Mouse (Mus musculus) cerebellum, postnatal 4 days (tissue): Measurements from ENCODE around the gene Plvap.
A peak's percentile ranks its signal among the peaks of the same experiment; 100 is the strongest.

Experiments
- DNase-seq, 2 experiments: peaks; one replicate each; pipeline ENCODE4 v3.0.0; 2022; ENCODE audit warnings: low spot score in 2 of 2, mixed read lengths in 1 of 2

The Plvap gene

GRCm38 (mm10) chr8:71467201-71467600, 44.4 kb downstream of the Plvap start:
- DNase-seq: no peak

GRCm38 (mm10) chr8:71466198-71466597, 45.4 kb downstream of the Plvap start:
- DNase-seq: no peak

GRCm38 (mm10) chr8:71465733-71466132, 45.8 kb downstream of the Plvap start:
- no peak for DNase-seq

GRCm38 (mm10) chr8:71464513-71465500, 46.7 kb downstream of the Plvap start, which contains the start of gene Mrpl34:
TSS of gene Mrpl34 (plus strand) at chr8:71464959.
- DNase-seq: peak; percentile 97 to 99

GRCm38 (mm10) chr8:71463188-71464033, 48.1 kb downstream of the Plvap start, which contains the start of gene Abhd8:
TSS of gene Abhd8 (minus strand) at chr8:71463655.
- peak; percentile 95 to 99 for DNase-seq

GRCm38 (mm10) chr8:71462786-71463185, 48.8 kb downstream of the Plvap start:
- no peak for DNase-seq

- no peak for DNase-seq
Observed at GRCm38 (mm10) chr8:71462191-71462590, 49.4 kb downstream of the Plvap start.

- DNase-seq: no peak
Observed at GRCm38 (mm10) chr8:71461152-71461840, 50.3 kb downstream of the Plvap start.

- no peak for DNase-seq
Observed at GRCm38 (mm10) chr8:71460716-71461115, 50.8 kb downstream of the Plvap start.

- DNase-seq: no peak
Observed at GRCm38 (mm10) chr8:71457659-71458270, 53.8 kb downstream of the Plvap start.

- peak in 1 of 2 experiments; percentile 1 for DNase-seq
Observed at GRCm38 (mm10) chr8:71456906-71457305, 54.6 kb downstream of the Plvap start.

- DNase-seq: peak in 1 of 2 experiments; percentile 0
Observed at GRCm38 (mm10) chr8:71454668-71455067, 56.9 kb downstream of the Plvap start.

GRCm38 (mm10) chr8:71452669-71453068, 58.9 kb downstream of the Plvap start:
- DNase-seq: peak in 1 of 2 experiments; percentile 0

GRCm38 (mm10) chr8:71451777-71452176, 59.8 kb downstream of the Plvap start:
- peak in 1 of 2 experiments; percentile 0 for DNase-seq

- DNase-seq: peak in 1 of 2 experiments; percentile 0
Observed at GRCm38 (mm10) chr8:71451337-71451736, 60.2 kb downstream of the Plvap start.
